Mouse (Mus musculus) forebrain, embryonic 14.5 days (tissue): Measurements from ENCODE around the gene Esr2. TPM values are rescaled to one million over a fixed set of nuclear protein-coding genes. Genes with fewer than 3 reads are reported as not detected.

Experiments used
- ATAC-seq: fragments of 200-750 bp; cut with Nextera tagmentation; 2 replicates; pipeline ENCODE4 v1.8.0; 2017; ENCODE audit warnings: mild to moderate bottlenecking, moderate library complexity
- DNase-seq: peaks from one replicate; pipeline ENCODE4 v3.0.0-alpha.2; 2015; ENCODE audit warnings: low spot score
- H3K27ac ChIP-seq: fragments of 300-500 bp; sonication (generic); 2 replicates; pipeline ENCODE4 v1.5.1; 2014; ENCODE audit warnings: low read depth, mild to moderate bottlenecking, control low read depth, low read length, moderate library complexity
- H3K27me3 ChIP-seq: fragments of 300-500 bp; sonication (generic); replicated peaks from 2 replicates; pipeline ENCODE4 v1.6.1; 2014; ENCODE audit warnings: low read length, control low read depth, mixed read lengths; ENCODE audit not compliant: control insufficient read depth, insufficient read depth
- H3K36me3 ChIP-seq: fragments of 300-500 bp; sonication (generic); 2 replicates; pipeline ENCODE4 v1.6.1; 2014; ENCODE audit warnings: low read length, control low read depth; ENCODE audit not compliant: control insufficient read depth, insufficient read depth
- H3K4me1 ChIP-seq: fragments of 300-500 bp; sonication (generic); 2 replicates; pipeline ENCODE4 v1.6.1; 2014; ENCODE audit warnings: antibody characterized with exemption, low read length, control low read depth; ENCODE audit not compliant: control insufficient read depth, insufficient read depth
- H3K4me2 ChIP-seq: fragments of 300-500 bp; sonication (generic); 2 replicates; pipeline ENCODE4 v1.6.1; 2014; ENCODE audit warnings: mild to moderate bottlenecking, control low read depth, low read length
- H3K4me3 ChIP-seq: fragments of 300-500 bp; sonication (generic); 2 replicates; pipeline ENCODE4 v1.5.1; 2014; ENCODE audit warnings: low read depth, low read length, control low read depth
- H3K9ac ChIP-seq: fragments of 300-500 bp; sonication (generic); 2 replicates; pipeline ENCODE4 v1.6.1; 2014; ENCODE audit warnings: mild to moderate bottlenecking, low read length, control low read depth, moderate library complexity
- H3K9me3 ChIP-seq: fragments of 300-500 bp; sonication (generic); replicated peaks from 2 replicates; pipeline ENCODE4 v1.6.1; 2016; ENCODE audit warnings: low read length, control low read depth, mixed read lengths; ENCODE audit not compliant: control insufficient read depth
- WGBS: fragments of 180-500 bp; shearing (Covaris S2); extraction: QIAGEN DNeasy Blood & Tissue Kit; methylation state at CpG from one replicate; pipeline ENCODE4 v1.1.7; 2014; 5-methylcytosine and 5-hydroxymethylcytosine counted together
- polyA plus RNA-seq: library from polyadenylated mRNA; unstranded; fragments of >200 nt; fragmentation: Nextera tagmentation; extraction: Ambion mirVana; gene quantifications from 2 replicates; pipeline ENCODE4 v1.2.1, GENCODE M21; 2014

The Esr2 gene
- polyA plus RNA-seq, 1 experiment from 2014 or later, result 0.05 TPM

- no peaks in the 10 kb centered on the region for H3K36me3 ChIP-seq
- H3K27ac ChIP-seq, result no peak overlapping the region
- ATAC-seq (no peak), DNase-seq (no peak)
- H3K9ac ChIP-seq, result no peak overlapping the region
- no peak overlapping the region for H3K4me3 ChIP-seq
- no peaks in the 10 kb centered on the region for H3K4me1 ChIP-seq
- WGBS, result 88% methylated on average over 6 of the region's 6 CpGs
- H3K4me2 ChIP-seq, result no peak overlapping the region
- H3K27me3 ChIP-seq, result no peaks in the 10 kb centered on the region
- H3K9me3 ChIP-seq, result no peaks in the 10 kb centered on the region
These were observed 46.2 kb downstream of the Esr2 start for GRCm38 (mm10) chr12:76130891-76131290.

GRCm38 (mm10) chr12:76130281-76130680, 46.8 kb downstream of the Esr2 start:
- no peak overlapping the region for H3K4me3 ChIP-seq

GRCm38 (mm10) chr12:76128831-76129230, 48.2 kb downstream of the Esr2 start:
- Histone ChIP-seq H3K36me3 (no peaks in the 10 kb centered on the region), H3K27me3 (no peaks in the 10 kb centered on the region)
- DNase-seq, result no peak

More at GRCm38 (mm10) chr12:76130281-76130680, 46.8 kb downstream of the Esr2 start:
- H3K9me3 ChIP-seq, result no peaks in the 10 kb centered on the region
- no peak overlapping the region for H3K4me2 ChIP-seq
- H3K4me1 ChIP-seq, result no peaks in the 10 kb centered on the region
- 23% methylated on average over 4 of the region's 4 CpGs for WGBS
- H3K27ac ChIP-seq, result no peak overlapping the region
- H3K9ac ChIP-seq, result no peak overlapping the region
- DNase-seq (peak; percentile 46), ATAC-seq (no peak)
- H3K27me3 ChIP-seq, result no peaks in the 10 kb centered on the region
- H3K36me3 ChIP-seq, result no peaks in the 10 kb centered on the region

DNA sequence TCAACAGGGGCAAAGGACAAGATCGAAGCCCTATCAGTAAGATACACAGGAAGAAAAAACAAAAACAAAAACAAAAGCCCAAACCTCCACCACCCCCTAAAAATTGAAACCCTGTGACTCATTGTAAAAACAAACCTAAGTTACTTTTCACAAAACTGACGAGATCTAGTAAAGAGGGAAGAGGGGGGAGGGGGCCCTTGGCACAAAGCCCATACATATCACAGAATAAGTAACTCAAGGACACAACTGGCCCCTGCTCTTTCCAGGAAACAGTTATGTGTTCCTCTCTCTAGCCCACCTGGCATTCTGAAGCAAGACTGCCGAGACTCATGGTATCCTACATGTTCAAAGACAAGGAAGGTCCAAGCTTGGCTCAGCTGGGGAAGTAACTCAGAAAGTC, 48.8 kb downstream of the Esr2 start:
- no peak for ATAC-seq

More at GRCm38 (mm10) chr12:76128831-76129230, 48.2 kb downstream of the Esr2 start:
- no peaks in the 10 kb centered on the region for H3K9me3 ChIP-seq
- H3K27ac ChIP-seq, result no peak overlapping the region
- no peak overlapping the region for H3K4me3 ChIP-seq
- WGBS, result 83% methylated on average over 10 of the region's 10 CpGs
- H3K4me2 ChIP-seq, result no peak overlapping the region
- no peak overlapping the region for H3K9ac ChIP-seq
- H3K4me1 ChIP-seq, result no peaks in the 10 kb centered on the region
- no peak for ATAC-seq

GRCm38 (mm10) chr12:76123223-76123622, 53.8 kb downstream of the Esr2 start:
- 89% methylated on average over 6 of the region's 6 CpGs for WGBS
- DNase-seq (no peak), ATAC-seq (no peak)
- Histone ChIP-seq H3K27ac (no peak overlapping the region), H3K4me2 (no peak overlapping the region), H3K4me1 (no peaks in the 10 kb centered on the region), H3K9me3 (no peaks in the 10 kb centered on the region), H3K9ac (no peak overlapping the region), H3K36me3 (no peaks in the 10 kb centered on the region), H3K27me3 (no peaks in the 10 kb centered on the region), H3K4me3 (no peak overlapping the region)

More for the DNA sequence above, 48.8 kb downstream of the Esr2 start:
- no peak overlapping the region for H3K9ac ChIP-seq
- H3K9me3 ChIP-seq, result no peaks in the 10 kb centered on the region
- no peak overlapping the region for H3K4me2 ChIP-seq
- no peak overlapping the region for H3K27ac ChIP-seq
- DNase-seq, result no peak
- H3K4me3 ChIP-seq, result no peak overlapping the region
- no peaks in the 10 kb centered on the region for H3K4me1 ChIP-seq
- WGBS, result 63% methylated on average over 3 of the region's 3 CpGs
- H3K36me3 ChIP-seq, result no peaks in the 10 kb centered on the region
- H3K27me3 ChIP-seq, result no peaks in the 10 kb centered on the region

GRCm38 (mm10) chr12:76117632-76118153, 59.4 kb downstream of the Esr2 start:
- Histone ChIP-seq H3K4me1 (no peaks in the 10 kb centered on the region), H3K4me3 (no peak overlapping the region), H3K36me3 (no peaks in the 10 kb centered on the region), H3K27ac (no peak overlapping the region), H3K27me3 (no peaks in the 10 kb centered on the region), H3K4me2 (no peak overlapping the region), H3K9ac (no peak overlapping the region), H3K9me3 (no peaks in the 10 kb centered on the region)
- no peak for ATAC-seq
- peak; percentile 1 for DNase-seq
- 80% methylated on average over 4 of the region's 4 CpGs for WGBS

GRCm38 (mm10) chr12:76116577-76116976, 60.5 kb downstream of the Esr2 start:
- H3K27me3 ChIP-seq, result no peaks in the 10 kb centered on the region
- no peaks in the 10 kb centered on the region for H3K9me3 ChIP-seq
- no peak for ATAC-seq
- 91% methylated on average over 4 of the region's 4 CpGs for WGBS
- no peak overlapping the region for H3K27ac ChIP-seq
- H3K4me1 ChIP-seq, result no peaks in the 10 kb centered on the region
- DNase-seq, result no peak
- H3K4me2 ChIP-seq, result no peak overlapping the region
- peaks cover 3% of the 10 kb centered on the region; the same call in 1 of the 2 replicates for H3K36me3 ChIP-seq
- H3K4me3 ChIP-seq, result no peak overlapping the region
- no peak overlapping the region for H3K9ac ChIP-seq

DNA sequence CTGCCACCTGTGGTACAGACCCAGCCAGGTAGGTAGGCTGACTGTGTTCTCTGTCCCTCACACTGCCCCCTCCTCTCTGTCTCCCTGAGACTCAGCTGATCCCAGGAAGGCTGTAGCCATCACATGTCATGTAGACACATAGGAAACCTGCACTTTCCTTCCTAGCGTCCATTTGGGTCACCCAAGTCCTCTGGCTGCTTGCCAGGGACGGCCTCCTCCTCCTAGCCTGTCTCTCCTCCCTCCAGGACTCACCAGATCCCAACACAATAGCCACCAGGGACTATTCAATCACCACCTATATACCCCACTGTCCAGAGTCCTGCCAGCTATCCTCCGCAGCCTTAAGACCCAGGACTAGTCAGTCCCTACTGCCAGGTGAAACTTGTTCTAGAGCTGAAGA, 66.0 kb downstream of the Esr2 start:
- no peak overlapping the region for H3K27ac ChIP-seq
- no peak overlapping the region for H3K9ac ChIP-seq
- no peaks in the 10 kb centered on the region for H3K27me3 ChIP-seq
- 74% methylated on average over 3 of the region's 3 CpGs for WGBS
- no peaks in the 10 kb centered on the region for H3K9me3 ChIP-seq
- no peak overlapping the region for H3K4me3 ChIP-seq
- H3K36me3 ChIP-seq, result peaks cover 51% of the 10 kb centered on the region
- no peak for ATAC-seq
- no peak for DNase-seq
- no peak overlapping the region for H3K4me2 ChIP-seq
- H3K4me1 ChIP-seq, result no peaks in the 10 kb centered on the region

DNA sequence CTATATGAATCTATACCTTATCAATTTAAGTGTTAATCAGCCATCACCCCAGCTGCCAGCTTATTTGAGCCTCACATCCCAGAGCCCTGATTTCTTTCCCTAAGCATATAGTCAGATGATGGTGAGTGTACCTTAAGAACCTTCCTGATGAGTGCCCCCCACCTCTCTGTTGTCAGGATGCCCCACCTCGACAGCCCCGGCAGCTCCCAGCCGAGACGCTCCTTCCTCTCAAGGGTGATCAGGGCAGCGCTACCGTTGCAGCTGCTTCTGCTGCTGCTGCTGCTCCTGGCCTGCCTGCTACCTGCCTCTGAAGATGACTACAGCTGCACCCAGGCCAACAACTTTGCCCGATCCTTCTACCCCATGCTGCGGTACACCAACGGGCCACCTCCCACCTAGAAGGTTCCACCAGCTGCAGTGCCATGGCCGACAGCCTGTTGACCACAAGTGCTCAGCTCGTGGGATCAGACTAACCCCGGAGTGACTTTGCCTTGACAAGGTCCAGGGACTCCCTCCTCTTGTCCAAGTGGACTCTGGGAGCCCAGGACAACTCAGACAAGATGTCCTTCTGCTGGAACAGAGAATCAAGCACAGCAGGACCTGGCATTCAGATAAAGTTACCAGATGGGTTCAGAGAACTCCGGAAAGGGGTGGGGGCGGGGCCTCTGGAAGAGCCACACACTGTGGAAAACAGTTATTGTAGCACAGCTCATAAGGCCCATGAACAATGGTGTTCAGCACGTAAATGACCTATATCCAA, 67.2 kb downstream of the Esr2 start:
- Histone ChIP-seq H3K36me3 (peaks cover 63% of the 10 kb centered on the region), H3K4me2 (no peak overlapping the region), H3K4me1 (no peaks in the 10 kb centered on the region), H3K27ac (no peak overlapping the region), H3K9me3 (no peaks in the 10 kb centered on the region), H3K27me3 (no peaks in the 10 kb centered on the region), H3K9ac (no peak overlapping the region), H3K4me3 (no peak overlapping the region)
- ATAC-seq, result no peak
- no peak for DNase-seq
- 94% methylated on average over 15 of the region's 15 CpGs for WGBS
